Mouse (Mus musculus) embryonic facial prominence, embryonic 10.5 days (tissue): ENCODE measurements around the gene Gm9936. TPM values are rescaled to one million over a fixed set of nuclear protein-coding genes. Genes with fewer than 3 reads are reported as not detected.

Experiments used
- DNase-seq: peaks from one replicate; pipeline ENCODE4 v3.0.0-alpha.2; 2017; ENCODE audit warnings: low spot score
- H3K27ac ChIP-seq: fragments of 300-500 bp; sonication (generic); replicated peaks from 2 replicates; pipeline ENCODE4 v1.5.1; 2016; ENCODE audit warnings: mild to moderate bottlenecking
- H3K27me3 ChIP-seq: fragments of 300-500 bp; sonication (generic); replicated peaks from 2 replicates; pipeline ENCODE4 v1.6.1; 2016; ENCODE audit warnings: low read depth, mild to moderate bottlenecking; ENCODE audit not compliant: poor library complexity, severe bottlenecking
- H3K36me3 ChIP-seq: fragments of 300-500 bp; sonication (generic); replicated peaks from 2 replicates; pipeline ENCODE4 v1.6.1; 2016; ENCODE audit warnings: mild to moderate bottlenecking, moderate library complexity
- H3K4me1 ChIP-seq: fragments of 300-500 bp; sonication (generic); 2 replicates; pipeline ENCODE4 v1.6.1; 2016
- H3K4me3 ChIP-seq: fragments of 300-500 bp; sonication (generic); 2 replicates; pipeline ENCODE4 v1.5.1; 2016; ENCODE audit warnings: mild to moderate bottlenecking, moderate library complexity
- H3K9me3 ChIP-seq: fragments of 300-500 bp; sonication (generic); 2 replicates; pipeline ENCODE4 v1.6.1; 2016; ENCODE audit warnings: mild to moderate bottlenecking
- WGBS: fragments of 180-500 bp; shearing (Covaris S2); methylation state at CpG from one replicate; pipeline ENCODE4 v1.1.7; 2016; 5-methylcytosine and 5-hydroxymethylcytosine counted together
- microRNA-seq: library from miRNA; unstranded; fragments of <30 nt; microRNA quantifications from one replicate; pipeline ENCODE4, GENCODE M21; 2017
- polyA plus RNA-seq: library from polyadenylated mRNA; unstranded; fragments of >200 nt; fragmentation: Nextera tagmentation; extraction: Ambion mirVana; gene quantifications from 2 replicates; pipeline ENCODE4 v1.2.1, GENCODE M21; 2016

Gene Gm9936
- polyA plus RNA-seq, 1 experiment from 2014 or later: 0.12 TPM

DNA sequence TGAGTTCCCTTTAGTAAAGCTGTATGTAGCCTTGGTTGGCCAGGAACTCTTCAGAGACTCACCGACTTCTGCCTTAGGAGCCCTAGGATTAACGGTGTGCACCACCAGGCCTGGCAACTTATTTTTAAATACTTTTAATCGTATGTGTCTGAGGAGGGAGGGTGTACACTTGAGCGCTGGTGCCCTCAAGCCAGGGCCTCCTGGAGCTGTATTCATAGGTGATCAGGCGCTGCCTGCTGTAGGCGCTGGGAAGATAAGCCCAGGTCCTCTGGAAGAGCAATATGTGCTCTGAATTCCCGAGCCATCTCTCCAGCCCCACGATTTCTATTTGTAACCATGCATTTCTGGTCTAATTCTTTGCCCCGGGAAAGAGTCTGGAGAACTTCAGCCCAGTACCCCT, 51.4 kb downstream of the Gm9936 start:
- WGBS: 46% methylated on average over 9 of the region's 9 CpGs
- Histone ChIP-seq H3K36me3 (peaks cover 96% of the 10 kb centered on the region), H3K4me3 (no peak overlapping the region), H3K27ac (no peak overlapping the region), H3K9me3 (no peaks in the 10 kb centered on the region), H3K27me3 (no peaks in the 10 kb centered on the region), H3K4me1 (peaks cover 43% of the 10 kb centered on the region)
- DNase-seq: no peak

DNA sequence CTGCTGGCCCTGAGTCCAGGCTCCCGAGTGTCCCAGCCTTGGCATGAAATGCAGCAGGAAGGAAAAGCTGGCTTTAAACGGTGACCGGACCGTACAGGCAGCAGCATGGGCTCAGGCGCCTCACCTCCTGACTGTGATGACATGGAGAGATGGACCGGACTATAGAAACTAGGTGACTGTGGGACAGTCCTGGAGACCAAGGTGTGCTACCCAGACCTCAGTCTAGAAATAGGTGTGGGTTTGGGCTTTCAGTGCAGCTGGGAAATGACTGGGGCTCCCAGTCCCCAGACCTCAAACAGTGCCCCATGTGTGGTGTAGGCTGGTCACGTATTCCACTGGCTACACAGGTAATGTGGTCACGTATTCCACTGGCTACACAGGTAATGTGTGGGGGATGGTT, 51.8 kb downstream of the Gm9936 start:
- Histone ChIP-seq H3K27me3 (no peaks in the 10 kb centered on the region), H3K4me1 (peaks cover 45% of the 10 kb centered on the region), H3K9me3 (no peaks in the 10 kb centered on the region), H3K4me3 (no peak overlapping the region), H3K36me3 (peaks cover 98% of the 10 kb centered on the region), H3K27ac (no peak overlapping the region)
- DNase-seq: no peak
- 87% methylated on average over 8 of the region's 8 CpGs for WGBS

Small RNAs within 50 kb of the gene (microRNA-seq; reads per million reads assigned to microRNA genes)
- gene Mir6240: 31.4 reads per million, percentile 36 among the genes with 10 or more reads in this experiment

Other genes starting within 250 kb of the Gm9936 start
- gene Trpv4, start 200.3 kb downstream of the Gm9936 start, polyA plus RNA-seq: 0.75 and 0.91 TPM in 2 replicates
- 75.1 and 79.0 TPM in 2 replicates for gene Gltp, start 167.7 kb downstream of the Gm9936 start, polyA plus RNA-seq
- 20.7 and 22.0 TPM in 2 replicates for gene Tchp, start 150.9 kb downstream of the Gm9936 start, polyA plus RNA-seq
- gene Ankrd13a, start 84.0 kb downstream of the Gm9936 start, polyA plus RNA-seq: 44.4 and 48.1 TPM in 2 replicates
- 36.7 and 38.1 TPM in 2 replicates for gene Git2, start 83.2 kb downstream of the Gm9936 start, polyA plus RNA-seq
- gene 1500011B03Rik, start 35.2 kb downstream of the Gm9936 start, polyA plus RNA-seq: 108 TPM in 2 replicates
- not detected in 2 replicates for gene 4930519G04Rik, start 5.0 kb downstream of the Gm9936 start, polyA plus RNA-seq
- 0.68 and 0.72 TPM in 2 replicates for gene Oasl2, start 38.3 kb upstream of the Gm9936 start, polyA plus RNA-seq
- 0.24 TPM in 1 of 2 replicates, not detected in the other for gene Oasl1, start 64.6 kb upstream of the Gm9936 start, polyA plus RNA-seq
- 45.4 and 47.7 TPM in 2 replicates for gene 2210016L21Rik, start 83.5 kb upstream of the Gm9936 start, polyA plus RNA-seq
- 0.06 TPM in 2 replicates for gene Hnf1a, start 112.4 kb upstream of the Gm9936 start, polyA plus RNA-seq
- 12.5 and 13.1 TPM in 2 replicates for gene Sppl3, start 152.5 kb upstream of the Gm9936 start, polyA plus RNA-seq
- 20.8 and 25.5 TPM in 2 replicates for gene Gm10401, start 239.6 kb upstream of the Gm9936 start, polyA plus RNA-seq